Mouse (Mus musculus) hindbrain, embryonic 16.5 days (tissue): ENCODE measurements around the gene Cntrob. TPM values are rescaled to one million over a fixed set of nuclear protein-coding genes. Genes with fewer than 3 reads are reported as not detected.

Experiments used
- ATAC-seq: fragments of 200-750 bp; cut with Nextera tagmentation; 2 replicates; pipeline ENCODE4 v1.8.0; 2017; ENCODE audit warnings: moderate TSS enrichment, moderate library complexity
- H3K27ac ChIP-seq: fragments of 300-500 bp; sonication (generic); 2 replicates; pipeline ENCODE4 v1.5.1; 2014; ENCODE audit warnings: low read depth, mild to moderate bottlenecking, control low read depth, low read length, moderate library complexity
- H3K27me3 ChIP-seq: fragments of 300-500 bp; sonication (generic); replicated peaks from 2 replicates; pipeline ENCODE4 v1.6.1; 2014; ENCODE audit warnings: low read length; ENCODE audit not compliant: control insufficient read depth, insufficient read depth
- H3K36me3 ChIP-seq: fragments of 300-500 bp; sonication (generic); 2 replicates; pipeline ENCODE4 v1.6.1; 2014; ENCODE audit warnings: mild to moderate bottlenecking, low read length, moderate library complexity, mixed read lengths; ENCODE audit not compliant: control insufficient read depth, insufficient read depth
- H3K4me1 ChIP-seq: fragments of 300-500 bp; sonication (generic); 2 replicates; pipeline ENCODE4 v1.6.1; 2014; ENCODE audit warnings: low read depth, low read length; ENCODE audit not compliant: control insufficient read depth, insufficient read depth
- H3K4me2 ChIP-seq: fragments of 300-500 bp; sonication (generic); 2 replicates; pipeline ENCODE4 v1.6.1; 2014; ENCODE audit warnings: mild to moderate bottlenecking, low read length, control low read depth, moderate library complexity
- H3K4me3 ChIP-seq: fragments of 300-500 bp; sonication (generic); 2 replicates; pipeline ENCODE4 v1.5.1; 2014; ENCODE audit warnings: mild to moderate bottlenecking, low read length, control low read depth, moderate library complexity
- H3K9ac ChIP-seq: fragments of 300-500 bp; sonication (generic); 2 replicates; pipeline ENCODE4 v1.6.1; 2014; ENCODE audit warnings: low read depth, mild to moderate bottlenecking, control low read depth, low read length, moderate library complexity
- H3K9me3 ChIP-seq: fragments of 300-500 bp; sonication (generic); 2 replicates; pipeline ENCODE4 v1.6.1; 2014; ENCODE audit warnings: mild to moderate bottlenecking, low read length, moderate library complexity; ENCODE audit not compliant: control insufficient read depth
- WGBS: fragments of 180-500 bp; shearing (Covaris S2); extraction: QIAGEN DNeasy Blood & Tissue Kit; methylation state at CpG from one replicate; pipeline ENCODE4 v1.1.7; 2014; 5-methylcytosine and 5-hydroxymethylcytosine counted together
- polyA plus RNA-seq: library from polyadenylated mRNA; unstranded; fragments of >200 nt; fragmentation: Nextera tagmentation; extraction: Ambion mirVana; gene quantifications from 2 replicates; pipeline ENCODE4 v1.2.1, GENCODE M21; 2015

Cntrob gene
- polyA plus RNA-seq, 1 experiment from 2014 or later, result 15.5 TPM

GRCm38 (mm10) chr11:69266253-69266652 is 57.3 kb downstream of the Cntrob start:
- Histone ChIP-seq H3K9me3 (no peaks in the 10 kb centered on the region), H3K27ac (peak overlapping the region; percentile 72), H3K4me1 (peaks cover 12% of the 10 kb centered on the region), H3K4me2 (peak overlapping the region; percentile 47), H3K9ac (peak overlapping the region; percentile 36; the same call in 1 of the 2 replicates), H3K36me3 (no peaks in the 10 kb centered on the region), H3K4me3 (peak overlapping the region; percentile 14), H3K27me3 (no peaks in the 10 kb centered on the region)
- 14% methylated on average over 10 of the region's 10 CpGs for WGBS
- peak; percentile 92 for ATAC-seq

- Histone ChIP-seq H3K27me3 (no peaks in the 10 kb centered on the region), H3K4me3 (no peak overlapping the region), H3K4me1 (peaks cover 12% of the 10 kb centered on the region), H3K36me3 (no peaks in the 10 kb centered on the region), H3K4me2 (peak overlapping the region; percentile 47), H3K9ac (no peak overlapping the region), H3K9me3 (no peaks in the 10 kb centered on the region), H3K27ac (no peak overlapping the region; the same call in 1 of the 2 replicates)
- ATAC-seq, result no peak
- 69% methylated on average over 9 of the region's 9 CpGs for WGBS
Measured at GRCm38 (mm10) chr11:69265410-69265809, 58.2 kb downstream of the Cntrob start.

GRCm38 (mm10) chr11:69264276-69264675 is 59.3 kb downstream of the Cntrob start:
- H3K27me3 ChIP-seq, result no peaks in the 10 kb centered on the region
- H3K36me3 ChIP-seq, result no peaks in the 10 kb centered on the region
- H3K4me3 ChIP-seq, result no peak overlapping the region
- peaks cover 12% of the 10 kb centered on the region for H3K4me1 ChIP-seq
- H3K27ac ChIP-seq, result no peak overlapping the region
- no peak overlapping the region for H3K4me2 ChIP-seq
- no peak overlapping the region for H3K9ac ChIP-seq
- H3K9me3 ChIP-seq, result no peaks in the 10 kb centered on the region
- ATAC-seq, result no peak
- 59% methylated on average over 2 of the region's 2 CpGs for WGBS

- no peaks in the 10 kb centered on the region for H3K9me3 ChIP-seq
- ATAC-seq, result no peak
- H3K4me1 ChIP-seq, result no peaks in the 10 kb centered on the region
- 100% methylated on average over 1 of the region's 1 CpGs for WGBS
- no peak overlapping the region for H3K4me3 ChIP-seq
- H3K4me2 ChIP-seq, result no peak overlapping the region
- H3K27me3 ChIP-seq, result no peaks in the 10 kb centered on the region
- no peaks in the 10 kb centered on the region for H3K36me3 ChIP-seq
- H3K9ac ChIP-seq, result no peak overlapping the region
- H3K27ac ChIP-seq, result no peak overlapping the region
Measured at GRCm38 (mm10) chr11:69260111-69260510, 63.5 kb downstream of the Cntrob start.

- Histone ChIP-seq H3K36me3 (no peaks in the 10 kb centered on the region), H3K4me2 (no peak overlapping the region), H3K9me3 (no peaks in the 10 kb centered on the region), H3K27me3 (no peaks in the 10 kb centered on the region), H3K27ac (no peak overlapping the region), H3K4me3 (no peak overlapping the region), H3K9ac (no peak overlapping the region), H3K4me1 (no peaks in the 10 kb centered on the region)
- 0 out of 2 replicates have a peak, but pooled peaks have one; percentile 48 for ATAC-seq
- WGBS, result 54% methylated on average over 5 of the region's 5 CpGs
Measured at GRCm38 (mm10) chr11:69258287-69258686, 65.3 kb downstream of the Cntrob start.

- Histone ChIP-seq H3K9me3 (no peaks in the 10 kb centered on the region), H3K4me3 (no peak overlapping the region), H3K4me1 (no peaks in the 10 kb centered on the region), H3K27ac (no peak overlapping the region), H3K27me3 (no peaks in the 10 kb centered on the region), H3K9ac (no peak overlapping the region), H3K4me2 (no peak overlapping the region), H3K36me3 (no peaks in the 10 kb centered on the region)
- ATAC-seq, result 0 out of 2 replicates have a peak, but pooled peaks have one; percentile 27
- WGBS, result 54% methylated on average over 4 of the region's 4 CpGs
Measured at GRCm38 (mm10) chr11:69257807-69258206, 65.8 kb downstream of the Cntrob start.

- no peaks in the 10 kb centered on the region for H3K27me3 ChIP-seq
- H3K9me3 ChIP-seq, result no peaks in the 10 kb centered on the region
- H3K4me1 ChIP-seq, result no peaks in the 10 kb centered on the region
- no peak overlapping the region for H3K4me3 ChIP-seq
- 82% methylated on average over 2 of the region's 2 CpGs for WGBS
- no peaks in the 10 kb centered on the region for H3K36me3 ChIP-seq
- no peak overlapping the region for H3K4me2 ChIP-seq
- ATAC-seq, result no peak
- no peak overlapping the region for H3K9ac ChIP-seq
- H3K27ac ChIP-seq, result no peak overlapping the region
Measured at GRCm38 (mm10) chr11:69257072-69257471, 66.5 kb downstream of the Cntrob start.

- Histone ChIP-seq H3K9ac (no peak overlapping the region), H3K4me1 (no peaks in the 10 kb centered on the region), H3K4me3 (no peak overlapping the region), H3K36me3 (no peaks in the 10 kb centered on the region), H3K27me3 (no peaks in the 10 kb centered on the region), H3K9me3 (no peaks in the 10 kb centered on the region), H3K27ac (no peak overlapping the region), H3K4me2 (no peak overlapping the region)
- WGBS, result 65% methylated on average over 5 of the region's 5 CpGs
- no peak for ATAC-seq
Measured at GRCm38 (mm10) chr11:69254808-69255207, 68.8 kb downstream of the Cntrob start.

- no peak overlapping the region for H3K9ac ChIP-seq
- 47% methylated on average over 9 of the region's 9 CpGs for WGBS
- H3K9me3 ChIP-seq, result no peaks in the 10 kb centered on the region
- no peak overlapping the region for H3K4me2 ChIP-seq
- H3K4me3 ChIP-seq, result no peak overlapping the region
- no peak for ATAC-seq
- H3K27ac ChIP-seq, result no peak overlapping the region
- H3K27me3 ChIP-seq, result no peaks in the 10 kb centered on the region
- H3K36me3 ChIP-seq, result no peaks in the 10 kb centered on the region
- H3K4me1 ChIP-seq, result no peaks in the 10 kb centered on the region
Measured at GRCm38 (mm10) chr11:69253131-69253530, 70.4 kb downstream of the Cntrob start.

GRCm38 (mm10) chr11:69251953-69252352 is 71.6 kb downstream of the Cntrob start:
- H3K27me3 ChIP-seq, result no peaks in the 10 kb centered on the region
- WGBS, result 88% methylated on average over 7 of the region's 7 CpGs
- no peak overlapping the region for H3K27ac ChIP-seq

More at GRCm38 (mm10) chr11:69251953-69252352, 71.6 kb downstream of the Cntrob start:
- Histone ChIP-seq H3K36me3 (no peaks in the 10 kb centered on the region), H3K4me1 (no peaks in the 10 kb centered on the region), H3K9ac (no peak overlapping the region), H3K4me2 (no peak overlapping the region), H3K9me3 (no peaks in the 10 kb centered on the region), H3K4me3 (no peak overlapping the region)
- no peak for ATAC-seq
